8 mouse cellular contexts compared by ENCODE assay signal in genomic region chr7:97747787-97748497, GRCm38 (mm10). TPM values are rescaled to one million over a fixed set of nuclear protein-coding genes. Genes with fewer than 3 reads are reported as not detected.
DNase-seq lines count a peak whose midpoint lies in the region; ATAC-seq and TF ChIP-seq lines count a peak whose summit lies in the region.

No protein-coding gene starts in this region.

- H3K4me2 ChIP-seq in heart, embryonic 13.5 days: peak overlapping the region; percentile 62
- H3K4me2 ChIP-seq in kidney, postnatal 0 days (ENCODE audit: low read length): peak overlapping the region; percentile 48
- peak overlapping the region; percentile 72 for H3K4me2 ChIP-seq in liver, embryonic 11.5 days
- H3K4me2 ChIP-seq in myocyte (ENCODE audit: low read depth): peak overlapping the region; percentile 64

- DNase-seq in A20 (ENCODE audit: low read depth, low spot score): peak; percentile 78
- DNase-seq in brain, adult 2 months (ENCODE audit: low read depth, low spot score): peak; percentile 94
- DNase-seq in kidney, postnatal 0 days (ENCODE audit: low spot score): peak; percentile 93
- peak; percentile 77 for DNase-seq in liver, embryonic 11.5 days (ENCODE audit: low spot score)
- DNase-seq in splenic B cell, adult 2 months (ENCODE audit: low read depth, low spot score): peak; percentile 74

- no peaks in the 10 kb centered on the region for H3K79me2 ChIP-seq in myocyte (ENCODE audit: control insufficient read depth, insufficient read depth)

- H3K4me3 ChIP-seq in heart, embryonic 13.5 days: peak overlapping the region; percentile 24
- H3K4me3 ChIP-seq in kidney, postnatal 0 days (replicated peaks; ENCODE audit: low read depth, low read length): no peak overlapping the region
- no peak overlapping the region; the same call in 1 of the 2 replicates for H3K4me3 ChIP-seq in liver, embryonic 11.5 days (ENCODE audit: low read depth, low read length)
- no peak overlapping the region for H3K4me3 ChIP-seq in myocyte

- H3K27ac ChIP-seq in heart, embryonic 13.5 days (replicated peaks): no peak overlapping the region
- 0 out of 2 replicates have a peak overlapping the region, but pooled peaks have one; percentile 62 for H3K27ac ChIP-seq in kidney, postnatal 0 days
- peak overlapping the region; percentile 93 for H3K27ac ChIP-seq in liver, embryonic 11.5 days (ENCODE audit: low read depth, low read length)

- peak overlapping the region; percentile 70 for H3K9ac ChIP-seq in heart, embryonic 13.5 days
- H3K9ac ChIP-seq in kidney, postnatal 0 days (ENCODE audit: low read depth, low read length): no peak overlapping the region
- H3K9ac ChIP-seq in liver, embryonic 11.5 days (ENCODE audit: low read depth, low read length): peak overlapping the region; percentile 54

- TF ChIP-seq CTCF in kidney, postnatal 0 days (IDR thresholded peaks at IDR 0.05; ENCODE audit: low read depth): peak; percentile 95

- no peaks in the 10 kb centered on the region for H3K36me3 ChIP-seq in heart, embryonic 13.5 days
- H3K36me3 ChIP-seq in kidney, postnatal 0 days (ENCODE audit: insufficient read depth, low read length): no peaks in the 10 kb centered on the region
- no peaks in the 10 kb centered on the region for H3K36me3 ChIP-seq in liver, embryonic 11.5 days (ENCODE audit: control insufficient read depth, insufficient read depth, low read length)
- no peaks in the 10 kb centered on the region for H3K36me3 ChIP-seq in myocyte (ENCODE audit: control insufficient read depth, insufficient read depth)
- H3K36me3 ChIP-seq in splenic B cell, adult 2 months (ENCODE audit: control insufficient read depth, insufficient read depth, low read length, poor library complexity, severe bottlenecking): no peaks in the 10 kb centered on the region

- 26% methylated on average over 28 of the region's 28 CpGs for WGBS in heart, embryonic 13.5 days
- 24% methylated on average over 28 of the region's 28 CpGs for WGBS in kidney, postnatal 0 days
- WGBS in liver, embryonic 11.5 days: 22% methylated on average over 28 of the region's 28 CpGs

- H3K9me3 ChIP-seq in heart, embryonic 13.5 days: no peaks in the 10 kb centered on the region
- H3K9me3 ChIP-seq in kidney, postnatal 0 days (replicated peaks; ENCODE audit: low read length): no peaks in the 10 kb centered on the region
- no peaks in the 10 kb centered on the region for H3K9me3 ChIP-seq in liver, embryonic 11.5 days (ENCODE audit: control insufficient read depth, low read length)

- no peak for TF ChIP-seq POLR2A in myocyte (IDR thresholded peaks at IDR 0.05; ENCODE audit: insufficient read length, low read depth)

- H3K27me3 ChIP-seq in heart, embryonic 13.5 days (replicated peaks): no peaks in the 10 kb centered on the region
- no peaks in the 10 kb centered on the region for H3K27me3 ChIP-seq in kidney, postnatal 0 days (ENCODE audit: insufficient read depth, low read length)
- no peaks in the 10 kb centered on the region for H3K27me3 ChIP-seq in liver, embryonic 11.5 days (replicated peaks; ENCODE audit: control insufficient read depth, insufficient read depth, low read length)
- H3K27me3 ChIP-seq in myocyte (ENCODE audit: control insufficient read depth, insufficient read depth, insufficient read length): no peaks in the 10 kb centered on the region
- H3K27me3 ChIP-seq in splenic B cell, adult 2 months (ENCODE audit: control insufficient read depth, insufficient read depth, low read length, poor library complexity, severe bottlenecking): no peaks in the 10 kb centered on the region

- H3K4me1 ChIP-seq in heart, embryonic 13.5 days: peaks cover 8% of the 10 kb centered on the region; the same call in 1 of the 2 replicates
- peaks cover 10% of the 10 kb centered on the region; the same call in 1 of the 2 replicates for H3K4me1 ChIP-seq in kidney, postnatal 0 days (replicated peaks; ENCODE audit: insufficient read depth, low read length)
- H3K4me1 ChIP-seq in liver, embryonic 11.5 days (replicated peaks; ENCODE audit: control insufficient read depth, insufficient read depth, low read length): peaks cover 8% of the 10 kb centered on the region

- ATAC-seq in erythroid progenitor cell, adult 5-6 weeks (replicated peaks; ENCODE audit: low FRiP score, poor library complexity, severe bottlenecking): peak; percentile 77
- ATAC-seq in heart, embryonic 13.5 days (ENCODE audit: extremely low read depth, insufficient number of reproducible peaks, low FRiP score, low TSS enrichment): no peak
- peak; percentile 68 for ATAC-seq in kidney, postnatal 0 days (replicated peaks; ENCODE audit: low FRiP score, low read depth)
- ATAC-seq in liver, embryonic 11.5 days (replicated peaks; ENCODE audit: low FRiP score): peak; percentile 53; the same call in 1 of the 2 replicates

- H3ac ChIP-seq in myocyte (ENCODE audit: control insufficient read depth, insufficient read length): no peak overlapping the region

TF ChIP-seq in myocyte, 11 proteins besides CTCF, POLR2A, EP300 and RAD21:
- TF ChIP-seq TCF12 (IDR thresholded peaks at IDR 0.05; ENCODE audit: insufficient read depth, poor library complexity, severe bottlenecking) (no peak), CEBPB (IDR thresholded peaks at IDR 0.05; ENCODE audit: insufficient read depth, poor library complexity, severe bottlenecking) (no peak), TCF3 (IDR thresholded peaks at IDR 0.05; ENCODE audit: insufficient read length, low read depth) (no peak), REST (IDR thresholded peaks at IDR 0.05; ENCODE audit: insufficient read depth, insufficient read length) (no peak), POLR2AphosphoS2 (IDR thresholded peaks at IDR 0.05; ENCODE audit: insufficient read length, low read depth) (no peak), MAX (IDR thresholded peaks at IDR 0.05; ENCODE audit: low read depth) (no peak), E2F4 (IDR thresholded peaks at IDR 0.05; ENCODE audit: insufficient read depth) (no peak), SRF (IDR thresholded peaks at IDR 0.05; ENCODE audit: control insufficient read depth, insufficient read length, low read depth) (no peak), MYOD1 (IDR thresholded peaks at IDR 0.05; ENCODE audit: control insufficient read depth in 1 of 3, insufficient read length in 2 of 3, low read depth in 2 of 3) (no peak)

RNA-seq across cellular contexts. Expression of gene Aqp11, which starts 9.9 kb away (rescaled TPM):
- total RNA-seq in erythroid progenitor cell, adult 5-6 weeks (2015; ENCODE audit: low replicate concordance): 1.3 and 2.5 TPM in 2 replicates
- 0.51 and 1.3 TPM in 2 replicates for total RNA-seq in erythroid progenitor cell, adult 5-6 weeks (2017; ENCODE audit: low replicate concordance)
- 2.4 and 2.7 TPM in 2 replicates for polyA plus RNA-seq in heart, embryonic 13.5 days (2015; fragmentation: Nextera tagmentation; extraction: Ambion mirVana)
- 36.9 and 40.9 TPM in 2 replicates for polyA plus RNA-seq in kidney, postnatal 0 days (2015; fragmentation: Nextera tagmentation; extraction: Ambion mirVana)
- polyA plus RNA-seq in liver, embryonic 11.5 days (2014; fragmentation: Nextera tagmentation; extraction: Ambion mirVana): 18.9 and 19.8 TPM in 2 replicates
- 0.56 TPM for polyA plus RNA-seq in myocyte (2012; fragmentation: generic; extraction: Trizol)

RNA-seq across cellular contexts. Expression of gene Pak1, which starts 40.4 kb away (rescaled TPM):
- 5.0 and 16.2 TPM in 2 replicates for total RNA-seq in erythroid progenitor cell, adult 5-6 weeks (2015; ENCODE audit: low replicate concordance)
- total RNA-seq in erythroid progenitor cell, adult 5-6 weeks (2017; ENCODE audit: low replicate concordance): 3.6 and 6.6 TPM in 2 replicates
- polyA plus RNA-seq in heart, embryonic 13.5 days (2015; fragmentation: Nextera tagmentation; extraction: Ambion mirVana): 4.6 and 4.7 TPM in 2 replicates
- polyA plus RNA-seq in kidney, postnatal 0 days (2015; fragmentation: Nextera tagmentation; extraction: Ambion mirVana): 12.4 and 14.6 TPM in 2 replicates
- 15.2 and 15.4 TPM in 2 replicates for polyA plus RNA-seq in liver, embryonic 11.5 days (2014; fragmentation: Nextera tagmentation; extraction: Ambion mirVana)
- 33.2 TPM for polyA plus RNA-seq in myocyte (2012; fragmentation: generic; extraction: Trizol)

RNA-seq across cellular contexts. Expression of gene Clns1a, which starts 51.5 kb away (rescaled TPM):
- 23.4 and 30.2 TPM in 2 replicates for total RNA-seq in erythroid progenitor cell, adult 5-6 weeks (2015; ENCODE audit: low replicate concordance)
- total RNA-seq in erythroid progenitor cell, adult 5-6 weeks (2017; ENCODE audit: low replicate concordance): 12.5 and 18.4 TPM in 2 replicates
- polyA plus RNA-seq in heart, embryonic 13.5 days (2015; fragmentation: Nextera tagmentation; extraction: Ambion mirVana): 96.0 and 110 TPM in 2 replicates
- polyA plus RNA-seq in kidney, postnatal 0 days (2015; fragmentation: Nextera tagmentation; extraction: Ambion mirVana): 142 and 149 TPM in 2 replicates
- 187 and 208 TPM in 2 replicates for polyA plus RNA-seq in liver, embryonic 11.5 days (2014; fragmentation: Nextera tagmentation; extraction: Ambion mirVana)
- polyA plus RNA-seq in myocyte (2012; fragmentation: generic; extraction: Trizol): 56.3 TPM
